Mouse (Mus musculus): Measurements from ENCODE around the gene Xrcc3.

- TF ChIP-seq GATA1 (IDR thresholded peaks at IDR 0.05; ENCODE audit: borderline replicate concordance, low read length) (no peak), FLI1 (IDR thresholded peaks at IDR 0.05; ENCODE audit: low read length) (no peak)
These were observed 34.1 kb downstream of the Xrcc3 start for GRCm38 (mm10) chr12:111779544-111779943.

Data from megakaryocyte, embryonic 14.5 days (primary cell).